Comparison of ENCODE assay signal across 15 mouse cellular contexts in the genomic region with DNA sequence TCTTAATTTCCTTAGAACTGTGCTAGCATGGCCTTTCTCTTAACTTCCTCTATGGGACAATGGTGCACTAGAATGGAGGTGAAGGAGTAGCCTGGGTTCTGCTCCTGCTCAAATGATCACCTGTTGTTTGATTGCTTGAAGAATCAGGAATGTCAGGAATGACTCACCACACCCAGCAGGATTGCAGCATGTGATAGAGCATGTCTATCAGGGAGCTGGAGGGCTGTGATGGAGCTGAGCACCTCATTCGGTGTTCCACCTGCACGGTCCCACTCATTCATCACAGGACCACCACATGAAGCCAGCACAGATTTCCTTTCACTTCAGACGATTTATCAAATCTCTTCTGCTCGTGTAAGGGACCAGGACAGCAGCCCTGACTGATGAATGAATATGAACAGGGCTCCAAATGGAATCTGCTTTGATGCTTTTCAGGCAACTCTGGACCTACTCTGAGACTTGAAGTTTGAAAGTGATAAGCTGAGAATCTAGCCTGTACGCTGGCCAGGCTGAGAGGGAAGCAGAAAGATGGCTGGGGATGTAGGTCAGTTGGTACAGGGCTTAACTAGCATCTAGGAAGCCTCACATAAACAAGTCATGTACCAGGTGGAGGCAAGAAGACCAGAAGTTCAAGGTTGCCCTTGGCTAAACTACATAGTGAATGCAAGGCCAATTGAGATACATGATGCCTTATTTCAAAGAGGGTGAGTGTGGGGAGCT. TPM values are rescaled to one million over a fixed set of nuclear protein-coding genes. Genes with fewer than 3 reads are reported as not detected.
DNase-seq lines count a peak whose midpoint lies in the region; ATAC-seq and TF ChIP-seq lines count a peak whose summit lies in the region.
"Had no signal": no experiment of that assay in that cellular context is flagged by ENCODE, and none has a peak within 500 bp of the region (broad histone marks: within the 10 kb centered on the region; RNA-seq: fewer than 3 reads in every experiment).

No protein-coding gene starts in this region.

- no peak for TF ChIP-seq CTCF in ES-Bruce4 (IDR thresholded peaks at IDR 0.05; ENCODE audit: low read depth, low read length)

- H3K36me3 ChIP-seq in forebrain, embryonic 12.5 days (replicated peaks), result no peaks in the 10 kb centered on the region
- no peaks in the 10 kb centered on the region for H3K36me3 ChIP-seq in forebrain, embryonic 16.5 days (ENCODE audit: control insufficient read depth, insufficient read depth)
- no peaks in the 10 kb centered on the region for H3K36me3 ChIP-seq in kidney, embryonic 14.5 days (ENCODE audit: control insufficient read depth, insufficient read depth, low read length)
- H3K36me3 ChIP-seq in ES-Bruce4 (ENCODE audit: control insufficient read depth, insufficient read depth, low read length, poor library complexity, severe bottlenecking), result no peaks in the 10 kb centered on the region
- no peaks in the 10 kb centered on the region for H3K36me3 ChIP-seq in intestine, embryonic 16.5 days (ENCODE audit: control insufficient read depth, insufficient read depth, low read length)
- H3K36me3 ChIP-seq: hindbrain, embryonic 13.5 days had no signal

- DNase-seq in kidney, adult 8-10 months, result no peak
- no peak for DNase-seq in adrenal gland, postnatal 25 days
- no peak for DNase-seq in frontal cortex, postnatal 14 days (ENCODE audit: low spot score in 2 of 2)
- DNase-seq: B cell, adult 2 months; cerebellum, postnatal 10 days; kidney, postnatal 36 days; midbrain, embryonic 14.5 days; thymus, postnatal 25 days had no signal

- H3K27me3 ChIP-seq in forebrain, embryonic 12.5 days, result no peaks in the 10 kb centered on the region
- H3K27me3 ChIP-seq in forebrain, embryonic 16.5 days (replicated peaks; ENCODE audit: control insufficient read depth, insufficient read depth, low read length), result no peaks in the 10 kb centered on the region
- no peaks in the 10 kb centered on the region for H3K27me3 ChIP-seq in kidney, embryonic 14.5 days (ENCODE audit: control insufficient read depth, insufficient read depth, low read length)
- H3K27me3 ChIP-seq in ES-Bruce4 (ENCODE audit: control insufficient read depth, insufficient read depth, low read length, poor library complexity, severe bottlenecking), result no peaks in the 10 kb centered on the region
- no peaks in the 10 kb centered on the region for H3K27me3 ChIP-seq in intestine, embryonic 16.5 days (replicated peaks; ENCODE audit: control insufficient read depth, insufficient read depth, low read length)
- H3K27me3 ChIP-seq: hindbrain, embryonic 13.5 days had no signal

- H3K4me2 ChIP-seq in forebrain, embryonic 12.5 days, result no peak overlapping the region
- H3K4me2 ChIP-seq in forebrain, embryonic 16.5 days (ENCODE audit: low read length), result no peak overlapping the region
- no peak overlapping the region for H3K4me2 ChIP-seq in kidney, embryonic 14.5 days (replicated peaks; ENCODE audit: low read depth, low read length)
- H3K4me2 ChIP-seq in intestine, embryonic 16.5 days (ENCODE audit: low read depth, low read length), result no peak overlapping the region
- H3K4me2 ChIP-seq: hindbrain, embryonic 13.5 days had no signal

- TF ChIP-seq POLR2A in ES-Bruce4 (IDR thresholded peaks at IDR 0.05; ENCODE audit: insufficient read depth, low read length), result no peak

- H3K27ac ChIP-seq in forebrain, embryonic 12.5 days, result peak overlapping the region; percentile 91
- no peak overlapping the region for H3K27ac ChIP-seq in forebrain, embryonic 16.5 days (ENCODE audit: low read length)
- H3K27ac ChIP-seq in kidney, embryonic 14.5 days (ENCODE audit: low read depth, low read length), result 0 out of 2 replicates have a peak overlapping the region, but pooled peaks have one; percentile 94
- peak overlapping the region; percentile 13; the same call in 1 of the 2 replicates for H3K27ac ChIP-seq in ES-Bruce4 (ENCODE audit: insufficient read depth, low read length)
- peak overlapping the region; percentile 97; the same call in 1 of the 2 replicates for H3K27ac ChIP-seq in intestine, embryonic 16.5 days (ENCODE audit: low read length)

- ATAC-seq in forebrain, embryonic 12.5 days (ENCODE audit: low FRiP score), result no peak
- ATAC-seq in forebrain, embryonic 16.5 days, result no peak
- ATAC-seq in kidney, embryonic 14.5 days (ENCODE audit: low FRiP score, low TSS enrichment), result no peak
- ATAC-seq in intestine, embryonic 16.5 days, result no peak

- H3K9me3 ChIP-seq in forebrain, embryonic 12.5 days, result no peaks in the 10 kb centered on the region
- H3K9me3 ChIP-seq in forebrain, embryonic 16.5 days (ENCODE audit: control insufficient read depth, low read length), result no peaks in the 10 kb centered on the region
- H3K9me3 ChIP-seq in kidney, embryonic 14.5 days (ENCODE audit: control insufficient read depth, low read length), result no peaks in the 10 kb centered on the region
- no peaks in the 10 kb centered on the region for H3K9me3 ChIP-seq in ES-Bruce4 (replicated peaks; ENCODE audit: control insufficient read depth, insufficient read depth, low read length, poor library complexity, severe bottlenecking)
- H3K9me3 ChIP-seq in intestine, embryonic 16.5 days (ENCODE audit: control insufficient read depth, low read length), result no peaks in the 10 kb centered on the region
- H3K9me3 ChIP-seq: hindbrain, embryonic 13.5 days had no signal

- peak; percentile 56; the same call in 1 of the 2 replicates for TF ChIP-seq EP300 in ES-Bruce4 (IDR thresholded peaks at IDR 0.05; ENCODE audit: insufficient read depth, low read depth, low read length)

- no peak overlapping the region for H3K4me3 ChIP-seq in forebrain, embryonic 12.5 days (replicated peaks)
- no peak overlapping the region for H3K4me3 ChIP-seq in forebrain, embryonic 16.5 days (replicated peaks; ENCODE audit: low read length)
- no peak overlapping the region for H3K4me3 ChIP-seq in kidney, embryonic 14.5 days (ENCODE audit: low read length)
- no peak overlapping the region for H3K4me3 ChIP-seq in ES-Bruce4 (ENCODE audit: low read depth, low read length)
- no peak overlapping the region for H3K4me3 ChIP-seq in intestine, embryonic 16.5 days (ENCODE audit: low read length)
- H3K4me3 ChIP-seq: hindbrain, embryonic 13.5 days had no signal

- no peak overlapping the region for H3K9ac ChIP-seq in forebrain, embryonic 12.5 days
- H3K9ac ChIP-seq in forebrain, embryonic 16.5 days (replicated peaks; ENCODE audit: low read depth, low read length), result no peak overlapping the region
- H3K9ac ChIP-seq in kidney, embryonic 14.5 days (ENCODE audit: low read depth, low read length), result no peak overlapping the region
- H3K9ac ChIP-seq in ES-Bruce4 (ENCODE audit: low read depth, poor library complexity, severe bottlenecking), result no peak overlapping the region
- no peak overlapping the region for H3K9ac ChIP-seq in intestine, embryonic 16.5 days (ENCODE audit: low read depth, low read length)
- H3K9ac ChIP-seq: hindbrain, embryonic 13.5 days had no signal

- 89% methylated on average over 5 of the region's 5 CpGs for WGBS in forebrain, embryonic 12.5 days
- 94% methylated on average over 5 of the region's 5 CpGs for WGBS in forebrain, embryonic 16.5 days
- WGBS in kidney, embryonic 14.5 days, result 93% methylated on average over 5 of the region's 5 CpGs
- WGBS in intestine, embryonic 16.5 days, result 82% methylated on average over 5 of the region's 5 CpGs

- peaks cover 14% of the 10 kb centered on the region for H3K4me1 ChIP-seq in forebrain, embryonic 12.5 days
- H3K4me1 ChIP-seq in forebrain, embryonic 16.5 days (replicated peaks; ENCODE audit: control insufficient read depth, insufficient read depth, low read length), result peaks cover 7% of the 10 kb centered on the region
- 0 out of 2 replicates have a peak, but pooled peaks cover 13% of the 10 kb centered on the region for H3K4me1 ChIP-seq in kidney, embryonic 14.5 days (ENCODE audit: control insufficient read depth, insufficient read depth, low read length)
- H3K4me1 ChIP-seq in ES-Bruce4 (ENCODE audit: control insufficient read depth, insufficient read depth, low read length), result no peaks in the 10 kb centered on the region
- H3K4me1 ChIP-seq in intestine, embryonic 16.5 days (ENCODE audit: control insufficient read depth, insufficient read depth, low read length), result peaks cover 9% of the 10 kb centered on the region

RNA-seq across cellular contexts. Expression of gene A830005F24Rik, which starts 51.7 kb away (rescaled TPM):
- polyA plus RNA-seq in forebrain, embryonic 12.5 days (2016; fragmentation: Nextera tagmentation; extraction: Ambion mirVana), result 2.9 TPM in 2 replicates
- polyA plus RNA-seq in forebrain, embryonic 16.5 days (2015; fragmentation: Nextera tagmentation; extraction: Ambion mirVana), result 1.9 and 2.5 TPM in 2 replicates
- polyA plus RNA-seq in kidney, embryonic 14.5 days (2014; fragmentation: Nextera tagmentation; extraction: Ambion mirVana), result 2.0 and 2.1 TPM in 2 replicates
- polyA plus RNA-seq in ES-Bruce4 (2011; ENCODE audit: insufficient read depth, insufficient read length, low read depth, missing spikeins), result not detected in 2 replicates
- 0.57 and 0.60 TPM in 2 replicates for polyA plus RNA-seq in intestine, embryonic 16.5 days (2015; fragmentation: Nextera tagmentation; extraction: Ambion mirVana)
- not detected in 2 replicates for total RNA-seq in adrenal gland, postnatal 25 days (2021)
- total RNA-seq: adrenal gland, adult 18-20 months had no signal

RNA-seq across cellular contexts. Expression of gene Zfp169, which starts 51.8 kb away (rescaled TPM):
- polyA plus RNA-seq in forebrain, embryonic 12.5 days (2016; fragmentation: Nextera tagmentation; extraction: Ambion mirVana), result 5.7 and 7.0 TPM in 2 replicates
- polyA plus RNA-seq in forebrain, embryonic 16.5 days (2015; fragmentation: Nextera tagmentation; extraction: Ambion mirVana), result 7.9 and 8.4 TPM in 2 replicates
- polyA plus RNA-seq in kidney, embryonic 14.5 days (2014; fragmentation: Nextera tagmentation; extraction: Ambion mirVana), result 2.3 and 4.0 TPM in 2 replicates
- polyA plus RNA-seq in ES-Bruce4 (2011; ENCODE audit: insufficient read depth, insufficient read length, low read depth, missing spikeins), result 4.4 and 10.8 TPM in 2 replicates
- 2.1 and 3.2 TPM in 2 replicates for polyA plus RNA-seq in intestine, embryonic 16.5 days (2015; fragmentation: Nextera tagmentation; extraction: Ambion mirVana)
- total RNA-seq in adrenal gland, postnatal 25 days (2021), result 9.4 and 12.2 TPM in 2 replicates
